Mouse (Mus musculus) gastrocnemius, postnatal 14 days (tissue): ENCODE data around the gene Adk. TPM values are rescaled to one million over a fixed set of nuclear protein-coding genes. Genes with fewer than 3 reads are reported as not detected.

ENCODE experiments used
- DNase-seq: peaks from one replicate; pipeline ENCODE4 v3.0.0; 2021; ENCODE audit warnings: mixed read lengths
- intact Hi-C: fragments of 180-260 bp; cut with DNase I; formaldehyde crosslinking; loops from one replicate; pipeline ENCODE4 v1.15.1; 2025; ENCODE audit warnings: low total_unique reads
- total RNA-seq, 2 experiments: library from RNA; stranded (reverse); gene quantifications; 2 replicates each; pipeline ENCODE4 v1.2.3; 2021

Gene Adk
- total RNA-seq, 2 experiments from 2014 or later = 93.8 to 101 TPM

- intact Hi-C loops = no loop called here
- no peak for DNase-seq
Measured at GRCm38 (mm10) chr14:21287726-21288442, 235.5 kb downstream of the Adk start.

- intact Hi-C loops = no loop called here
Measured at GRCm38 (mm10) chr14:21299743-21300142, 247.4 kb downstream of the Adk start.

GRCm38 (mm10) chr14:21304815-21305214 lies 252.4 kb downstream of the Adk start:
- peak; percentile 18 for DNase-seq
- intact Hi-C loops = no loop called here

More at GRCm38 (mm10) chr14:21299743-21300142, 247.4 kb downstream of the Adk start:
- no peak for DNase-seq

- intact Hi-C loops = no loop called here
- no peak for DNase-seq
Measured at GRCm38 (mm10) chr14:21308349-21308936, 256.1 kb downstream of the Adk start.

GRCm38 (mm10) chr14:21310530-21310929 lies 258.2 kb downstream of the Adk start:
- no peak for DNase-seq
- intact Hi-C loops = no loop called here

GRCm38 (mm10) chr14:21313561-21314342 lies 261.4 kb downstream of the Adk start:
- no peak for DNase-seq
- intact Hi-C loops = no loop called here

GRCm38 (mm10) chr14:21314466-21314865 lies 262.1 kb downstream of the Adk start:
- intact Hi-C loops = no loop called here
- DNase-seq = no peak

GRCm38 (mm10) chr14:21334826-21335225 lies 282.5 kb downstream of the Adk start:
- DNase-seq = no peak
- intact Hi-C loops = no loop called here

GRCm38 (mm10) chr14:21335691-21336314 lies 283.4 kb downstream of the Adk start:
- intact Hi-C loops = no loop called here
- DNase-seq = no peak

GRCm38 (mm10) chr14:21337948-21338347 lies 285.6 kb downstream of the Adk start:
- intact Hi-C loops = no loop called here
- DNase-seq = no peak

- DNase-seq = no peak
- intact Hi-C loops = no loop called here
Measured at GRCm38 (mm10) chr14:21341195-21341594, 288.8 kb downstream of the Adk start.

GRCm38 (mm10) chr14:21342984-21343383 lies 290.6 kb downstream of the Adk start:
- intact Hi-C loops = no loop called here
- DNase-seq = no peak

GRCm38 (mm10) chr14:21344896-21345295 lies 292.5 kb downstream of the Adk start:
- intact Hi-C loops = no loop called here
- no peak for DNase-seq

- no peak for DNase-seq
- intact Hi-C loops = no loop called here
Measured at GRCm38 (mm10) chr14:21348611-21349260, 296.4 kb downstream of the Adk start.

GRCm38 (mm10) chr14:21351646-21352045 lies 299.3 kb downstream of the Adk start:
- intact Hi-C loops = no loop called here
- DNase-seq = no peak

- DNase-seq = no peak
- intact Hi-C loops = no loop called here
Measured at GRCm38 (mm10) chr14:21356286-21356685, 303.9 kb downstream of the Adk start.

- no peak for DNase-seq
- intact Hi-C loops = no loop called here
Measured at GRCm38 (mm10) chr14:21359207-21359895, 307.0 kb downstream of the Adk start.

- intact Hi-C loops = no loop called here
- DNase-seq = no peak
Measured at GRCm38 (mm10) chr14:21359896-21360525, 307.6 kb downstream of the Adk start.

GRCm38 (mm10) chr14:21367095-21367494 lies 314.7 kb downstream of the Adk start:
- intact Hi-C loops = no loop called here
- DNase-seq = no peak
